Mouse (Mus musculus): ENCODE data around the gene Tbc1d10c.

Tbc1d10c gene

GRCm38 (mm10) chr19:4215451-4215840, 24.4 kb upstream of the Tbc1d10c start:
- DNase-seq (ENCODE audit: low spot score in 2 of 2) = no peak

GRCm38 (mm10) chr19:4214771-4215450, 23.8 kb upstream of the Tbc1d10c start:
- DNase-seq (ENCODE audit: low spot score in 2 of 2) = no peak

GRCm38 (mm10) chr19:4214071-4214770, 23.1 kb upstream of the Tbc1d10c start, which contains the start of the genes Clcf1 and AC109138.7:
TSS of gene Clcf1 (plus strand) at chr19:4214238.
TSS of gene AC109138.7 (plus strand) at chr19:4214357.
- DNase-seq (ENCODE audit: low spot score in 2 of 2) = peak; percentile 50 to 68

GRCm38 (mm10) chr19:4213524-4213974, 22.5 kb upstream of the Tbc1d10c start:
- DNase-seq (ENCODE audit: low spot score in 2 of 2) = no peak

GRCm38 (mm10) chr19:4211891-4212588, 21.0 kb upstream of the Tbc1d10c start:
- DNase-seq (ENCODE audit: low spot score in 2 of 2) = no peak

GRCm38 (mm10) chr19:4208563-4208962, 17.5 kb upstream of the Tbc1d10c start:
- DNase-seq (ENCODE audit: low spot score in 2 of 2) = no peak

GRCm38 (mm10) chr19:4206971-4207370, 15.9 kb upstream of the Tbc1d10c start:
- DNase-seq (ENCODE audit: low spot score in 2 of 2) = peak in 1 of 2 experiments; percentile 61

GRCm38 (mm10) chr19:4204889-4205288, 13.8 kb upstream of the Tbc1d10c start:
- no peak for DNase-seq (ENCODE audit: low spot score in 2 of 2)

GRCm38 (mm10) chr19:4203604-4204326, 12.7 kb upstream of the Tbc1d10c start:
- DNase-seq (ENCODE audit: low spot score in 2 of 2) = no peak

- no peak for DNase-seq (ENCODE audit: low spot score in 2 of 2)
These were observed 12.1 kb upstream of the Tbc1d10c start for GRCm38 (mm10) chr19:4203148-4203547.

- no peak for DNase-seq (ENCODE audit: low spot score in 2 of 2)
These were observed 11.1 kb upstream of the Tbc1d10c start for GRCm38 (mm10) chr19:4202149-4202548.

GRCm38 (mm10) chr19:4201291-4201909, 10.3 kb upstream of the Tbc1d10c start, which contains the start of gene Rad9a:
TSS of gene Rad9a (minus strand) at chr19:4201662.
- peak; percentile 90 to 92 for DNase-seq (ENCODE audit: low spot score in 2 of 2)

GRCm38 (mm10) chr19:4197180-4197579, 6.1 kb upstream of the Tbc1d10c start:
- DNase-seq (ENCODE audit: low spot score in 2 of 2) = no peak

GRCm38 (mm10) chr19:4196548-4196947, 5.5 kb upstream of the Tbc1d10c start:
- no peak for DNase-seq (ENCODE audit: low spot score in 2 of 2)

GRCm38 (mm10) chr19:4196048-4196447, 5.0 kb upstream of the Tbc1d10c start:
- no peak for DNase-seq (ENCODE audit: low spot score in 2 of 2)

GRCm38 (mm10) chr19:4194776-4195650, 3.9 kb upstream of the Tbc1d10c start:
- DNase-seq (ENCODE audit: low spot score in 2 of 2) = no peak

GRCm38 (mm10) chr19:4194021-4194724, 3.1 kb upstream of the Tbc1d10c start:
- DNase-seq (ENCODE audit: low spot score in 2 of 2) = no peak

GRCm38 (mm10) chr19:4193129-4193528, 2.0 kb upstream of the Tbc1d10c start:
- DNase-seq (ENCODE audit: low spot score in 2 of 2) = no peak

GRCm38 (mm10) chr19:4192251-4192985, 1.3 kb upstream of the Tbc1d10c start:
- no peak for DNase-seq (ENCODE audit: low spot score in 2 of 2)

Measured in spleen, postnatal 14 days (tissue).